Mouse (Mus musculus) gastrocnemius, adult 2 months (tissue): ENCODE measurements around the gene Lmbrd1. TPM values are rescaled to one million over a fixed set of nuclear protein-coding genes. Genes with fewer than 3 reads are reported as not detected.

Experiments
- DNase-seq: peaks from one replicate; pipeline ENCODE4 v3.0.0; 2022
- H3K27ac ChIP-seq: fragments of 200-600 bp; 2 replicates; pipeline ENCODE4 v1.8.1; 2022; ENCODE audit warnings: mild to moderate bottlenecking
- H3K4me3 ChIP-seq: fragments of 200-600 bp; 2 replicates; pipeline ENCODE4 v1.8.1; 2022; ENCODE audit warnings: mild to moderate bottlenecking, moderate library complexity
- CTCF ChIP-seq: fragments of 200-600 bp; IDR thresholded peaks from 2 replicates; pipeline ENCODE4 v1.8.1; 2022; ENCODE audit warnings: antibody characterized with exemption, mild to moderate bottlenecking, moderate library complexity
- intact Hi-C: fragments of 180-260 bp; cut with DNase I; formaldehyde crosslinking; loops from one replicate; pipeline ENCODE4 v1.15.1; 2025
- total RNA-seq, 2 experiments: library from RNA; stranded (reverse); gene quantifications; 2 replicates each; pipeline ENCODE4 v1.2.3; 2021

The Lmbrd1 gene
- total RNA-seq, 2 experiments from 2014 or later = 33.6 to 35.5 TPM

DNA sequence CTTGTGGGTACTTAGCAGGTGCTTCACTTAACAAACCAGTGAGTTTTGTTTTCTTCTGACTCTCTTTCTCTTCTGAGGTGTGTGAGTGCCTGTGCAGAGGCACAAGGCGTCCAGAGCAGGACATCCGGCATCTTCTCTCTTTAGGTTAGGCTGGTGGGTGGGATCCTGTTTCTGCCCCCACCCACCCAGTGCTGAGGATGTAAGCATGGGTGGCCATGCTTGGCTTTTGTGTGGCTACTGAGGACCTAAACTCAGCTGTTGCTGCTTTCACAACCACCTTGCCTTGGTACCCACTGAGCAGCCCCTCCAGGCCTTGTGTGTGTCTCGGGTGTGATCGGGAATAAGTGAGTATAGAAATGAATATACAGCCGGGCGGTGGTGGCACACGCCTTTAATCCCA is 7.2 kb downstream of the Lmbrd1 start:
- DNase-seq = no peak
- intact Hi-C loops = no loop called here
- TF ChIP-seq CTCF = no peak
- H3K4me3 ChIP-seq = no peak overlapping the region
- no peak overlapping the region for H3K27ac ChIP-seq

GRCm38 (mm10) chr1:24686235-24687021 is 8.0 kb downstream of the Lmbrd1 start:
- DNase-seq = no peak
- intact Hi-C loops = no loop called here

DNA sequence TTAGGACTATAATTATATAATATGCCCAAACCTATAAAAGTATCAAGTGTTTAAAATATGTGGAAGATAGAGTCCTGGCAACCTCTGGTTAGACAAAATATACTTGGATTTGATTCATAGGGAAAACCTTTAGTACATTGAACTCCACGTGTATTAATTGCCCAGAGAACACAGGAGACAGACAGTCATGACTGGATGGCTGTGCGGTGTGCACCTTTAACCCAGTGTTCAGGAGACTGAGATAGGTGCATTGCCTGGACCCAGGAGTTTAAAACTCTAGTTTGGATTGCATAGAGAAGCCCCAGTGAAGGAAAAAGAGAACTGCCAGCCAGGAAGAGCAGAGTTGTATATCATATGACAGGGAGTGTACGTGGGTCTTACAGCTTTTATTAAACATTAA is 19.2 kb downstream of the Lmbrd1 start:
- no peak overlapping the region for H3K4me3 ChIP-seq
- H3K27ac ChIP-seq = peak overlapping the region; percentile 73
- DNase-seq = no peak
- intact Hi-C loops = no loop called here
- TF ChIP-seq CTCF = no peak

More at GRCm38 (mm10) chr1:24686235-24687021, 8.0 kb downstream of the Lmbrd1 start:
- Histone ChIP-seq H3K4me3 (no peak overlapping the region), H3K27ac (no peak overlapping the region)
- no peak for TF ChIP-seq CTCF

- H3K4me3 ChIP-seq = no peak overlapping the region
- no peak for TF ChIP-seq CTCF
- DNase-seq = no peak
- peak overlapping the region; percentile 73 for H3K27ac ChIP-seq
- intact Hi-C loops = no loop called here
Measured at GRCm38 (mm10) chr1:24698146-24698880, 19.9 kb downstream of the Lmbrd1 start.

- no peak for TF ChIP-seq CTCF
- intact Hi-C loops = no loop called here
- Histone ChIP-seq H3K27ac (peak overlapping the region; percentile 83), H3K4me3 (no peak overlapping the region)
- DNase-seq = peak; percentile 54
Measured at GRCm38 (mm10) chr1:24699320-24699719, 20.9 kb downstream of the Lmbrd1 start.

DNA sequence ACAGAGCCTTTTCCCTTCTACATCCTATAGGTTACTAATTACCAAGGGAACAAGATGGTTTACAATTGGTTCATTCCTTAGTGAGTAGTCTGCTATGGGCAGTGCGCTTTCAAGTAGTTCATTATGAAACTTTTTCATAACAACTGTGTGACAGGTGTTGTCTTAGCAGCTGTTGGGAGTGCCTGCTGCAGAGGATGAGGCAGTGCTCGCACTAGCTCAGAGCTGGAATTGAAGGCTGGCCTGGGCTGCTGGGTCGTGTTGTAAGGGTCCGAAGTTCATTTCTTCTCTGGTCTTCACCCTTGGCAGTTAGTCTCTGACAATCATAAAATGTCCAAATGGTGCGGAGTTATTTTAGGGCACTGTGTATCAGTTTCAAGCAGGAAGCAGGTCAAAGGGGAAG is 21.8 kb downstream of the Lmbrd1 start:
- intact Hi-C loops = no loop called here
- H3K27ac ChIP-seq = peak overlapping the region; percentile 83
- H3K4me3 ChIP-seq = peak overlapping the region; percentile 17; the same call in 1 of the 2 replicates
- peak; percentile 37 for DNase-seq
- no peak for TF ChIP-seq CTCF

GRCm38 (mm10) chr1:24703821-24704220 is 25.4 kb downstream of the Lmbrd1 start:
- no peak for DNase-seq
- H3K27ac ChIP-seq = no peak overlapping the region
- intact Hi-C loops = no loop called here
- H3K4me3 ChIP-seq = no peak overlapping the region
- TF ChIP-seq CTCF = no peak

DNA sequence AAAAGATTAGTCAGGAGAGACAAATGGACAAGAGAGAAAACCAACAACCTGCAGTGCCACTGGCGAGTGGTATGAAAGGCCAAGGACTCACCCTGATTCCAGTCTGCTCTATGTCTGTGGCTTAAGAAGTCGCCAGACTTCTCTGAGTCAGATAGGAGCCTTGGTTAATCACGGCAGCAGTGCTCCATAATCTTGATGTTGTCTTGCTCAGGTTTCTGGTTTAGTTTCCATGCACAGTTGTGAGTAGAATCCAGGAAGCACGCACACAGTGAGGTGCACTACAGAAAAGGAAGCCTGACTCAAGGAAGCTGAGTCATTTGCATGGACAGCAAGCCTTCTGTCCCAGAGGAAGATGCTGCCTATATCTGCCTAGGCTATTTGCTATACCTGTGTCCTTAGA is 37.9 kb downstream of the Lmbrd1 start:
- DNase-seq = no peak
- Histone ChIP-seq H3K4me3 (no peak overlapping the region), H3K27ac (no peak overlapping the region)
- TF ChIP-seq CTCF = no peak
- intact Hi-C loops = no loop called here

DNA sequence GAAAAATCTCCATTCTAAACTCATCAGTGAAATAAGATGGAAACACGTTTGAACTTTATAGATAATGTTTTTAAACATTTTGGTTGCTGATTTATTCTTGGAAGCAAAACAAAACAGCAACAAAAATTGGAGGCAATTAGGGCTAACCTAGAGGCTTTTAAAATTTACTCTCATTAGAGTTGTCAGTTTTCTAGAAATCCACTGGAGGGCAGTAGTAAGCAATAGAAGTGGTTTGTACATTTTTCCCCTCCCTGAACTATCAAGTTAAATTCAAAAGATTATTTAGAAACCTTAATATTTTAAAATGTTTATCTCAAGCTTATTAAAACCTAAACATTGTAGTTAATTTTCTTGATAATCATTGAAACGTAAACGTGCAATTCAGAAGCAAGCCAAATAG is 41.2 kb downstream of the Lmbrd1 start:
- intact Hi-C loops = no loop called here
- no peak for DNase-seq
- Histone ChIP-seq H3K27ac (no peak overlapping the region), H3K4me3 (no peak overlapping the region)
- TF ChIP-seq CTCF = peak; percentile 53

- Histone ChIP-seq H3K4me3 (no peak overlapping the region), H3K27ac (no peak overlapping the region)
- TF ChIP-seq CTCF = no peak
- DNase-seq = no peak
- intact Hi-C loops = no loop called here
Measured at GRCm38 (mm10) chr1:24720209-24720608, 41.8 kb downstream of the Lmbrd1 start.

DNA sequence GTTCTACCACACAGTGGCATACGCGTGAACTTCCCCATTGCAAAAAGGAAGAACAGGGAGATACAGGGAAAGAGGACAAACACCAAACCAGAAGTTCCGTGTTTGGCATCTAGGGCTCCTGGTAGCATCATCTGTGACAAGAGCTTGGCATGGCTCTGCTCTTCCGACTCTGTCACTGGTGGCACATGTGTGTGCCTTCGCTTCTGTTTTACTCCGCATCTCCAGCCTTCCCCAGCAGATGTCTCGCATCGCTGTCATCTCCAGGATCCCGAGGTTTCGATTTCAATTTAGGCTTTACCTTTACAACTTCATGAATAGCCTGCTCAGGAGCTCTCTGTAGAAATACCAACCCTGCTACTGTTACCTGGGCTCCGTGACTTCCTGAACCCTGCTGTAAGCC is 51.4 kb downstream of the Lmbrd1 start:
- no peak overlapping the region for H3K4me3 ChIP-seq
- no peak for TF ChIP-seq CTCF
- intact Hi-C loops = no loop called here
- no peak overlapping the region for H3K27ac ChIP-seq
- DNase-seq = no peak

DNA sequence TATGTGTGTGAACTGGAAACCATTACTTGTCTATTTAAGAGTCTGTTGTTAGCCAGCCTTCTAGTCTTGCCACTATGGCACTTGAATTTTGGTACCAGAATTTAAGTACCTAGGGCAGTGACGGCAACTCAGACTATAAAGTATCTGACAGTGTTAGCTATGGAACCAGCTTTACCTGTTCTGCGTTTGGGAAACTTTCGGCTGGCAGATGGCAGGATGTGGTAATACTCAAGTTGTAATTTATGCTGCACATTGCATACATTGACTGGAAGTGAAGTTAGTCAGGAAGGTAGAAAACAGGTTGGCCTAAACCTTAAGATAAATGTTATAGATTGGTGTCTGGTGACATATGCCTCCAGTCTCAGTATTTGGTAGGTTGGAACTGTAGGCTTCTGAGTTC is 53.9 kb downstream of the Lmbrd1 start:
- no peak for TF ChIP-seq CTCF
- Histone ChIP-seq H3K27ac (no peak overlapping the region), H3K4me3 (no peak overlapping the region)
- no peak for DNase-seq
- intact Hi-C loops = no loop called here

DNA sequence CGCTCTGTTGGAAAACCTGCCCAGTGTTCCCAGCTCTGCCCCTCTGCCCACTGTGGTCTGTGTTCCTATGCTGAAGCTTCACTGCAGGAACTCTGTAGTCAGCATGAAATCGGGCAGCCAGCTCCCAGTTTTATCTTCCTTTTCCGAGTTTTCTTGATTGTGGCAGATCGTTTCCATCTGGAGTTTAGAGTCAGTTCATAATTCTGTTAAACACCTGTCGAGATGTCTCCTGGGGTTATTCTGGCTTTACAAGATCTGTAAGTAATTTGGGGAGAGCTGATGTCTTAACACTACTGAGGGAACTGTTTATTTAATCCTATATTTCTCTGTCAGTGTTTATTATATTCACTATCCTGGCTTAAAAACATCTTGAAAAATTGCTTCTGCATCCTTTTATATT is 56.4 kb downstream of the Lmbrd1 start:
- no peak overlapping the region for H3K27ac ChIP-seq
- TF ChIP-seq CTCF = no peak
- intact Hi-C loops = no loop called here

More for the DNA sequence above, 56.4 kb downstream of the Lmbrd1 start:
- DNase-seq = no peak
- H3K4me3 ChIP-seq = no peak overlapping the region
